Mouse (Mus musculus) fibroblast of lung, adult 2 months (primary cell): ENCODE data around the gene Gpatch8.

Experiments used
- DNase-seq: peaks from one replicate; pipeline ENCODE4 v3.0.0-alpha.2; 2011; ENCODE audit warnings: low read depth

Gpatch8 gene

DNA sequence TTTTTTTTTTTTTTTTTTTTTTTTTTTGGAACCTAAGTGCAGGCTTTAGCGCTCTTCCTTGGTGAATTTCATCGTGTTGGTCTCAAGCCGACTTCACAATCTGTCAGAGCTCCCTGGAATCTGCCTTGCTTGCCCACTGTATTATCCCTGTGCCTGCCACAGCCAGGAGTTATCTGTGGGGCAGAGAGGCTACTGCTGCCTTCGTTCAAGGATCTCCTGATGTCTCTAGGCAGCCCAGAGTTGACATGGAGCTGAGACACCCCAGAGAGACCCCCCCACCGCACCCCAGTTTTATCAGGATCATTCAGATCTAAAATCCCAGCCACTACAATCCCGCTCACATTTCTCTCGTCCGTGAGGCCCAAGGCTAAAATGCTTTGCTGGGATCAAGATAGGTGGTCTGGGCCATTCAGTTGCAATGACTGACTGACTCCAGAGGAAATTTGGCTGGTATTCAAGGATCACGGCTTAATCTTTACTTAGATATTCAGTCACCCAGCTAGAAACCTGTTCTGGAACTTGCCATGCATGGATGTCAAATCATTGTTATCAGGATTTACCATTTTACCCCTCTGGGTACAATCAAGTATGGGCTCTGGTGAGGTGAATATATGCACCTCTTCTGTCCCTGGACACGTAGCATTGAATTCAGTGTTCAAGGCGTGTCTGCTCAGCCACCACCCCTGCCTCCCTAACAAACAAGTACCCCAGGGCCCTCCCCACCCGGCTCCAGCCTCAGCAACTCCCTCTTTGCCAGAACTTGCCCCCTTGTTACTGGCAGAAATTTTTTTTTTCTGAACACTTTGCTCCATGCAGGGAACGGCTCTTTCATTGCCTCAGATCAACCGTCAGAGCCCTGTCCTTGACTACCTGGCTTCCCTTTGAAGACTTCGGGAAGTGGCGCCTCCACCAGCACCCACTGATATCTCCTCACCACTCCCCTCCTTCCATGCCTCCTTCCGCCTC, 106.9 kb downstream of the Gpatch8 start:
- DNase-seq = no peak

DNA sequence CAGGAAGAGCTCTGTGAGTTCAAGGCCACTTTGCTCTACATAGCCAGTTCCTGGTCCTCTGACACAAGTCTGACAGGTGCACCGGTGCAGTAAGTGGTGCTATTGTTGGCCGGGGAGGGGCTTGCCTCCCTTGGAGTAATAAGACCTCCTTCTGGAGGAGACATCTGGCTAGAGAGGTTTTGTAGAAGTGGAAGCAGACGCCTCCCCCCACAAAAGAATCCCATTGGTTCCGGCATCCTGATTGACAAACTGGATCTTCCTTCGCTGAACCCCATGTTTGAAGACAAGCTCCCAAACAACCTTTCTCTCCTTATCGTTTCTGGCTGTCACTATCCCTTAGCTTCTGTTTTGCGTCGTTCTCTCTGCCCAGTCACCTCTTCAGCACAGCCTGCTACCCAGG, 107.9 kb downstream of the Gpatch8 start:
- no peak for DNase-seq

DNA sequence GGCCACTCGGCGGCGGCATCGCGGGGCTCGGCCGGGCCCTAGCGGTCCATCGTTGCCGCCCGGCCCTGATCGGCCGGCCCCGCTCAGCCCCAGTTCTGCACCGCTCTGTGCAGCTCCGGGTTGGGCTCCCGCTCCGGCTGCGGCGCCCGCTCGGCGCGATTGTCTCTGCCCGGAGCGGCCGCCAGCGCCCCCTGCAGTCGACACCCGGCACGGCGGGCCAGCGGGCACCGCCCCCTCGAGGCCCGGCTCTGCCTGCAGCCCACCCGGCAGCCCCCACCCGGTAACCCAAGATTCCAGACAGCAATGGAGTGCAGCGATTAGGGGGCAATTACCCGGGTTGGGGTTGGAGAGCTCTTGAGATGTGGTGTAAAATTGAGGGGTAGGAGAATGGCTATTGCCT, 108.7 kb downstream of the Gpatch8 start, which contains the start of gene Fam171a2:
Fam171a2 (minus strand) TSS at position 186 of the 400 bp plus-strand sequence.
- DNase-seq = no peak

DNA sequence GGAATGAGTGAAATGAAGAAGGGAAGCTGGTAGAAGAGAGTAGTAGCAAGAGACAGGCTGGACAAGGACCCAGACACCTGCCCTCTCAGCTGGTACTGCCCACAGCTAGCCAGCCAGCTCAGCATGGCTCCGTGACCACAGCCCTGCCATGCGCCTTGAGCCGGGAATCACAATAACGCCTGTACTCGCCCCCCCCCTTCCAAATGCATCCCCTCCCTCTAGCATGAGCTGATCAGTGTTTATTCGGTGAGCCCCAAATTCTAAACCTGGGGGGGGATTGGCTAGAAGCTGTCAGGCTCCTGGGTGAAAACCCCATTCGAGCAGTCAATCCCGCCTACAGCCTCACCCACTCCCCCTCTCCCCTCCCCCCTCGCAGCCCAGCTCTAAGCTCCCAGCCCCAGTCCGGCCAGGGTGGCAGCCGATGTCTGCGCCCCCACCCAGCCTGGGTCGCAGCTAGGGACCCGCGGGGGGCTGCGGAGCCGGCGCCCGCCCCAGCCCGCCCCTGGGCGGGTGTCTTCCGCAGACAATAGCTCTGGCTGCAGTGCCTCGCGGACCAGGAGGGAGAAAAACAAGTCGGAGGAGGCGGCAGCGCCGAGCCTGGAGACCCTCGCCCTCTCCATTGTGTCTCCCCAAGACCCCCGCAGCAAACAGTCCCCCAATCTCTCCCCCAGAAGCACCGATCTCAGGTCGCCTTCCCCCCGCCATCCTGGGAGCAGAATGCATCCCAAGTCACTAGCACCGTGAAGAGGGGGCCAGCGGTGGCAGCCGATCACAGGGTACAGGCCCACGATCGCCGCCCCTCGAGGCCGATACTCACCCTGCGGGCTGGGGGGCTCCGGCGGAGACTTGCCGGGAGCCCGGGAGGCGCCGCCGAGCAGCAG, 109.4 kb downstream of the Gpatch8 start:
- no peak for DNase-seq

DNA sequence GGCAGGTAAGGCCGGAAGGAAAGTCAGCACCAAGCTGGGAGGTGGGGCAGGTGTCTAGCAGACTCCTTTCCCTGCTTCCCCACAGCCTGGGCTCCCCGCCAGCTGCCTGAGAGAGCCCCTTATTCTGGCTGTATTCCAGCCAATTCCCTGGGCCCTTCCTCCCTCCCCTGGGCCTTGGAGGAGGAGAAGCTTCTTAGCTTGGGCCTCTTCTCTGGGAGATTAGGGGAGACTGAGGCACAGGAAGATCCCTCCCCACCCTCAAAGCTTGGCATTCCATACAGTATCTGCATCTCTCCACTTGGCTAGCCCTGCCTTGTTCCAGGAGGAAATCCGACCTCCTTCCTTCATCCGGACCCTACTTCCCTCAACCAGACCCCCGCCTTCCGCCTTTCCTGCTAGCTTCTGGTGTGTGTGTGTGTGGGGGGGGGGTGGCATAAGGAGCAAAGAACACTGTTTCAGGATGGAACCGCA, 110.3 kb downstream of the Gpatch8 start:
- no peak for DNase-seq

DNA sequence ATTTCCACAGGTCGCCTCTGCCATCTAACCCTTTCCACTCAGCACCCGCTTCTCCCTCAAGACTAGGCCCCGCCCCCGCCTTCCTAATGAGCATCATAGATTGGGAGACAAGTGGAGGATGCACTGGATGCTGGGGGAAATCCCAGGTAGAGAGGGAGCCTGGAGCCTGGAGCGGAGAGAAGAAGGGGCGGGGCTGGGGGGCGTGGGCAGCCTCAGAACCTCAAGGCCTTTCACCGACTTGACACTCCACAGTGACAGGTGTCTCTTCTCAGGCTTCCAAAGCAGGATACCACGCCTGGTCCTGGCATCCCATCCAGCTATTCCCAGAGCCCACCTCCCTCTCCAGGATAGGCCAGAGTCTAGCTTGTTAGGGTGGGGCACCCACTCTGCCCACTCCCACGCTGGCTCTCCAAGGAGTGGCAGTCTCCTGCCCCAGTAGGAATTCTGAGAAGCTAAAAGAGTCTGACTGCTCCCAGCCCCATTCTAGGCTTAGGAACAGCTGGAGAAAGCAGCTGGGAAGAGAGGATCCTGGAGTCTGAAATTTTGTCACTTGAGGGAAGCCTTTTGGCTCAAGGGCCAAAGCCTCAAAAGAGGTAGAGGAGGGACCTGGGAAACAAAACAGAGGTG, 110.8 kb downstream of the Gpatch8 start:
- no peak for DNase-seq

DNA sequence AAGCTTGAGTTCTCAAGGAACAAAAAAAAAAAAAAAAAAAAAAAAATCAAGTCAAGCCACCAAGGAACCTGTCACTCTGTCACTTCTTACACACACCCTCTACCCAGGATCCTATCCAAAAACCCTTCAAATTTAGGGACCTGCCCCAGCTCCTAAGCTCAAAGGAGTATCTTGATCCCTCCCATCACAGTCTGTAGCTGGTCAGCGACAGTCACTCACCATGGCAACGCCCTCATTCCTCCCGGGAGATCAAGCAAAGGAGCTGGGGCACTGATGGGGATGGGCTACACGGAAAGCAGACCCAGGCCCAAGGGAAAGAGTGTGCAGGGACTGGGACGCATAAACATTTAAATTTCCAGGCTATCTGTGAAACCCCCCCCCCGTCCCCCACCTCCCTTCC, 111.4 kb downstream of the Gpatch8 start:
- DNase-seq = no peak

DNA sequence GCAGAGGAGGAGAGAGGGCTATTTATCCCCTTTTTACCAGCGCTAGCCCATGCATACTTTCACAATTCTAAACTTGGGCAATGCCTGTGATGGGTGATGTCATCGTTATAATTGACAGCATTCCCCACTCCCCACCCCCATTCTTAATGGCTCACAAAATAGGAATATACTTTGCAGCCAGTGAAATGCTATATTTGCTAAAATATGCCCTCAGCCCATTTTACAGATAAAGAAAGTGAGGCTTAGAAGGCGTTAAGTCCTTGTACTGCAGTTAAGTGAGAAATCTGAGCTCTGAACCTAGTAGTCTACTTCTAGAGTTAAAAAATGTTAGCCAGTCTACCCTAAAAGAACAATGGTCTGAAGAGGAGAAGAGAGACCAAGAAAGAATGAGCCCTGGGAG, 111.9 kb downstream of the Gpatch8 start:
- no peak for DNase-seq

DNA sequence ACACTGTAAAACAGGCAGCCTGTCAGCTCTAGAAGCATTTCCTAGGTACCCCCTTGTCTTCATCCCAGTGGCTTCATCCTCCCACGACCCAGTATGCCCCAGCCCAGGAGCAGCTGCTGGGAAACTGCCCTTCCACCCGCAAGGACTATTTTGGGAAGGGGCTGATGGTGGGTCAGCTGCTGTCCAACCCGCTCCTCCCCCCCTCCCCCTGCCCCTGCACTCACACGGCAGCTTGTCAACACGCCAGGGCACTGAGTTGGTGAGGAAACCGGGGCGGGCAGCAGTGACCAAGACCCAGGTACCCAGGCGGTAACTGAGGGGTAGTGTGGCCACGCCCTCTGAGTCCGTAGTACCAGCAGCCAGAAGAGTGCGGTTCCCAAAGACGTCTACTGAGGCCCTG, 112.5 kb downstream of the Gpatch8 start:
- DNase-seq = no peak

DNA sequence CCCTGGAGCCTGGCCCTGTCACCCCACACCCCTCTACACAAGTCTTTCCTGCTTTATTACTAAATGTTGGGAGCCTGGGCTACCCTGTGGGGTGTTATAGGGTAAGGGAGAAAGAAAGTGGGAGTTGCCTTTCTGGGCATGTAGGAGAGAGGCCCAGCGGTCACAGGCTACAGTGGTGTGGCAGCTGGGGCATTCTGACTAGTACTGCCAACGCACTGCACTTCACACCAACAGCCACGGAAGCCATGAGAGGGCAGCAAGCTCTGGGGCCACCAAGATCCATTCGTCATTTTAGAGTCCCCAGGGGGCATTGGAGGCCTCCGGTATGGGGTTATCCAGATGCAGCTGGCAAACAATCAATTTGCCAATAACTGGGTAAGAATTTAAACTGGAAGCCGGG, 114.1 kb downstream of the Gpatch8 start:
- DNase-seq = no peak

DNA sequence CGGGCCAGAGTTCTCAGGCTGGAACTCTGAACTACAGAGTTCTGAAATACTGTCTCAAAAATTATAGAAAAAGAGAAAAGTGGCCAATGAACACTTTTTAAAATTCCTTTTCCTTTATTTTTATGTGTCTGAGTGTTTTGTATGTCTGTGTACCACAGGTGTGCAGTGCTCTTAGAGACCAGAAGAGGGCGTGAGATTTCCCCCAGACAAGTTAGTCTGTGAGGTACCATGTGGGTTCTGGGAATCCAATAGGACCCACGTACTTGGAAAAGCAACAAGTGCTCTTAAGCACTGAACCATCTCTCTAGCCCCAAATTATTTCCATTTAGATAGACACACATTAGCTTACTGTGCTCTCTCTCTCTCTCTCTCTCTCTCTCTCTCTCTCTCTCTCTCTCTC, 114.8 kb downstream of the Gpatch8 start:
- no peak for DNase-seq

DNA sequence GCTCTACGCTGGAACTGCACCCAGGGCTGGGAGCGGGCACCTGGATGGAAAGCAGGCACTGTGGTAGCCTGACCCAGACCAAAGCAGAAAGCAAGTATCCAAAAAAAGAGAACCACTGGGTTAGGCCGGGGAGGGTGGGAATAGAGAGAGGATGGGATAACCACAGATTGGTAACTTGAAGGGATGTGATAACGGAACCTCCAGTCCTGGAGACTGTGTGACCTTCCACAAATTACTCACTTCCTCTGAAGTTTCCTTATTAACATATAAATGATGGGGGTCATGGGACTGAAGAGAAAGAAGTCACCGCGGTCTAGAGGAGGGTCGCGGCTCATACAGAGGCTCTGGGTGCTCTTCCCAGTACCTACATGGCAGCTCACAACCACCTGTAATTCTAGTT, 115.9 kb downstream of the Gpatch8 start:
- no peak for DNase-seq

DNA sequence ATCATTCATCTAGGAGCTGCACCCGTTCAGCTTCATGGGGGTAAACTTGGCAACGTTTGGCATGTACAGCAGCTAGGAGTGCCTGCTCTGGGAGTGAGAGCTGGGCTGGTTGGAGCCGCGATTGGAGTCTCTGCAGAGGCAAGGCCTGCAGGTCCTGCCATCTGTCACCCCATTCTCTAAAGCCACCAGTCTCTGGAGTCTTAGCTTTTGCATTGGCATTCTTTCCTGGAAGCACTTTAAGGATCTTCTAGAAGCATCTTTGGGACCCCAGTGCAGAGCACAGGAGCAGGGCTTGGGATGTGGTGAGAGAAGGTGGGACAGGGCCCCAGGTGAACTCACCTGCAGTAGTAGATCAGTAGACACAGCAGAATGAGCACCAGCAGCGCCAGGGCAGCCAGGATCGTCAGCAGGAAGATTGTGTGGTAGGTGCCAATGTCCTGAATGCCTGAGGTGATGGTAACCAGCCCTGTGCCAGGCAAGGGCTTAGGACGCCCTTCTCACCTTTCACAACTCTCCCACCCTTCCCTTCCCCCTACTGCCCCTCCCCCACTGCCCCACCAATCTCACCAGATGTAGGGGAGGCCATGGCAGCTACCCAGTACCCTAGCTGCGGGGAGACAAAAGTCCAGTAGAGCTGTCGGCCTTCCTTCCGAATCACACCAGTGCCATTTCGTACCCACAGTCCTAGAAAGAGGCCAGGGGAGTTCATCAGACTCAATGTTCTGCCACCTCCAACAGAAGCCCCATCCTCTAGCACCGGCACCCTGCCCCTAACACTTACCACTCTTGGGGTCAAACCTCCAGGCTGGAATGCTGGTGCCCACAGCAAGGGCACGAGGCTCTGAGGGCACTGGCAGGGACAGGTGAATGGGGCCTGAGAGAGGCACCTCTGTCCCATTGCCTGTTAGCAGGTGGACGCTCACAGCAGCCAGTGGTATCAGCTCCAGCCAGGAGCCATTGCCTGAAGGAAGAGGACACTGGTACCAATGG, 116.8 kb downstream of the Gpatch8 start:
- no peak for DNase-seq

DNA sequence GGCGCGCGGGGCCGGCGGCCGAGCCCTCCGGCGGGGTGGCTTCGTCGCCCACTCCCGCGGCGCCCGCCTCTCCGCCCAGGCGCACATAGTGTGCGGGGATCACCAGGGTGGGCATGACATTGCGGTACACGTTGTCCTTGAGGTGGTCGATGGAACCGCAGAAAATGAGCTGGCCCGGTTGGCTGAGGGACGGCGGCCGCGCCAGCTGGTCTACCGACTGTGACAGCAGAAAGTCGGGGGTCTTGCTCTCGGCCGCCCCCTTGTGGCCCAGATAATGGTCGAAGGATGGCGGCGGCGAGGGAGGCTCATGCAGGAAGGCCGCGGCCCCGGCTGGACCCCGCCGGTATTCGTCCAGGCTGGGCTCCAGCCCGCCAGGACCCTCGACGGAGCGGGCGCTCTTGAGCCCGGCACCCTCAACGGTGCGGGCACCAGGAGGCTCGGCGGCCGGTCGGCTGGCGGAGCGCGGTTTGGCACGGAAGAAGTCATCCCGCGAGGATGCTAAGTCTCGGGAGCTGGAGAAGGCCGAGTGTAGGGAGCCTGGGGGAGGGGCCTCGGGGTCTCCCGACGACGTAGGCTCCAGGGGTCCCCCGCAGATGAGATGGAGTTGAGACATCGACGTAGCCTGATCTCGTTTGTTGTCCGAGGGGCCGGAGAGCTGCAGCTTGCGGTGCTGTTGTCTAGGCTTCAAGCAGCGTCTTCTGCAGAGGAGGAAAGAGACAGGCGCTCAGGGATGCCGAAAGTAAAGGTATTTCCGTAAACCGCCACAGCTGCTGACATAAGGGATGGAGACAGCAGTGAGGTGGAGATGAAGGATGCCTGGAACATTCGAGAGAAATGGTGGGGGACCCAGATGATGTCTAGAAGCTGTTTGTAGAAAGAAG, 117.7 kb downstream of the Gpatch8 start:
- no peak for DNase-seq

DNA sequence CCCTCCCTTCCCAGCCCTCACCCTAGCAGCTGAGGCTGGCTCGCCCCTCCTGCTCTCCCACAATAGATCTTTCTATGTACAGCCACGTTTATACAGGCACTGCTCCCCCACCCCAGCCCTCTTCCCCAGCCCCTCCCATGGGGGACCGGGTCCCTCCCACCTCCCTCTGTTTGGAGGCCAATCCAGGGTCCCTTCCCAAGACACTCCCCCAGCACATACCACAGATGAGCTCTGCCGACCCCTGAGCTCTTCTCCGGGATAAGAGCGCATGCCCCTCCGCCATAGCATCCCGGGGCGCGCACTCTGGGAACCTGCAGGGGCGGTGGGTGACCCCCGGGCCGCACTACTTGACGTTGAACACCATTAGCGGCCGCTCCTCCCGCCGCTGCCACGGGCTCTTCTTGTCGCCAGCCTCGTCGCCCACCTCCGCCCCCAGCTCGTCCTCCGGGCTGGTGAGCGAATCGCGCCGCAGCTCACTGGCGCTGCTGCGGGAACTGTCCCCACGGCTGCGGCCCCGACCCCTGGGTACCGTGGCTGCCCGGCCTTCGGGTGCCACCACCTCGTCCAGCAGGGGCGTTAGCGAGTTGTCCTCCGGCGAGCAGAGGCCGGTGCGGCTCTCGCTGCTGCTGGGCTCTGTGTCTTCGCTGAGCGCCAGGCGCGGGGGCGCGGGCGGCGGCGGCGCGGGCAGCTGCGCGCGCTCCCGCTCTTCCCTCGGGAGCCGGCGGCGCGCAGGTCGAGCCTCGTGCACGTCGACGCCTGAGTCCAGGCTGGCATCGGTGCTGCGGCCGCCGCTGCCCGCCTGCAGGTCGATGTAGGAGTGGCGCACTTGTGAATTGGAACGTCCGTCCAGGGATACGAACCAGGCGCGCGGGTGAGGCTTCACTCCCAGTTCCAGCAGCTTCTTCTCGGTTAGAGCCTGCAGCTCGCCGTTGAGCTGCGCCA, 118.8 kb downstream of the Gpatch8 start:
- DNase-seq = no peak

DNA sequence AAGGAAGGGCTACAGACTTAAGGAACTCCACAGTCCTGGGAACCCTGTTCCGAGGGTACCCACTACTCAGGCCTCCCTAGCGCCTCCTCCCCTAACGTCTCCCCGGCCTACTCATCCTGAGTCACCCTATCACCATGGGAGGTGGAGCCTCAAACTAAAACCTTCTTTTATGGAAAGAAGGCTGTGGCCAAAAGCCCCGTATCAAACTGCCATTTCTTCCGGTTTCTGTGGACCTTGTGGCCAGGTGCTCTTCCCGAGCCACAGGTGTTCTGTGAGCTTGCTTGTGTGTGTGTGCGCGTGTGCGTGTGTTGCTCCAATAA, 119.8 kb downstream of the Gpatch8 start:
- DNase-seq = no peak

DNA sequence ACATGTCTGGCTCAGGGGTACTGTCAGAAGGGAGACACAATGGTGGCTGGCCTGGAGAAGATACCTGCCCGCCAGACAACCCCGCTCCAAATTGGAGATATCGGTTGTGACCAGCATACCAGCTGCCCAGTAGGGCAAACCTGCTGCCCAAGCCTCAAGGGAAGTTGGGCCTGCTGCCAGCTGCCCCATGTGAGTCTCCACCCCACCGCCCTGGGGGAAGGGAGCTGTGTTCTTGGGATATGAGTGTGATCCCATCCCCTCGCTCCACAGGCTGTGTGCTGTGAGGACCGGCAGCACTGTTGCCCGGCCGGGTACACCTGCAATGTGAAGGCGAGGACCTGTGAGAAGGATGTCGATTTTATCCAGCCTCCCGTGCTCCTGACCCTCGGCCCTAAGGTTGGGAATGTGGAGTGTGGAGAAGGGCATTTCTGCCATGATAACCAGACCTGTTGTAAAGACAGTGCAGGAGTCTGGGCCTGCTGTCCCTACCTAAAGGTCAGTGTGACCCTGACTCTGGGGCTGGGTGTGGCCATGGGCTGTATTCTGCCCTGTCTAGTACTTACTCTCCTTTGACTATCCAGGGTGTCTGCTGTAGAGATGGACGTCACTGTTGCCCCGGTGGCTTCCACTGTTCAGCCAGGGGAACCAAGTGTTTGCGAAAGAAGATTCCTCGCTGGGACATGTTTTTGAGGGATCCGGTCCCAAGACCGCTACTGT, 120.3 kb downstream of the Gpatch8 start:
- DNase-seq = no peak
